Mouse (Mus musculus): ENCODE data around the gene Znrd1as. TPM values are rescaled to one million over a fixed set of nuclear protein-coding genes. Genes with fewer than 3 reads are reported as not detected.
A peak's percentile ranks its signal among the peaks of the same experiment; 100 is the strongest.

The Znrd1as gene
- total RNA-seq, 4 experiments from 2014 or later = 10.8 to 13.1 (median 11.9) TPM

GRCm38 (mm10) chr17:36997033-36997735 lies 38.8 kb downstream of the Znrd1as start:
- DNase-seq = peak; percentile 58

DNA sequence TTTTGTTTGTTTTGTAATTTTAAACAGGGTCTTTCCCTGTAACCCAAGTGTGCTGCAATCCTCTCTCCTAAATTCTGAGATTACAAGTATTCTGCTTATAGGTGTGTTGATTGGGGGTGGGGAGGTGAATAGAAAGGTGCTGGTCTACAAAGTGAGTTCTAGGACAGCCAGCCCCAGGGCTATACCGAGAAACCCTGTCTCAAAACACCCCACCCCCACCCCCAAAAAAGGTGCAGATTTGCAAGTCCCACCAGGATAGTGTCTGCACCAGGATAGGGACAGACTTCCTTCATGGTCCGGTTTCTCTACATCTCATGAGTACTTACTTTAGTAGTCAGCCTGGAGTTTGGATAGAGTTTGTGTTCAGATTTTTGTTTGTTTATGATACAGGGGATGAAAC lies 40.1 kb downstream of the Znrd1as start:
- no peak for DNase-seq

DNA sequence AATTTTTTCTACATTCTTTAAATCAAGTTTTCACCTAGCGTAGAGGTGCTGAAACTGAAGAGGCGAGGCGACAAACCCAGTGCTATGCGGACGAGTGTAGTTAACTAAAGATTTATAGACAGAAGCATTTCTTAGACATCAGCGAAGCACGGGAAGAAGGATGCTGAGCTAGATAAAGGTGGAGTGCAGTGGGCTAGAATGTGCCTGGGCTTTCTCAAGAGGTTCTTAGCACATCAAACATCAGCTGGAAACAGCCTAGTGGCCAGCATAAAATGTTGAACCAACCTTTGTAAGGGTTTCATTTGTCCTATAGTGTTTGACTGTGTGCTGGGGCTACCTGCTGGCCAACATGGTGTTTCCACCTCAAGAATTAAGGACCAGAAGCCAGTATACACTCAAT lies 42.5 kb downstream of the Znrd1as start, which contains the start of gene Zfp57:
TSS of gene Zfp57 (plus strand) at position 301 of the 400 bp plus-strand sequence.
- no peak for DNase-seq

DNA sequence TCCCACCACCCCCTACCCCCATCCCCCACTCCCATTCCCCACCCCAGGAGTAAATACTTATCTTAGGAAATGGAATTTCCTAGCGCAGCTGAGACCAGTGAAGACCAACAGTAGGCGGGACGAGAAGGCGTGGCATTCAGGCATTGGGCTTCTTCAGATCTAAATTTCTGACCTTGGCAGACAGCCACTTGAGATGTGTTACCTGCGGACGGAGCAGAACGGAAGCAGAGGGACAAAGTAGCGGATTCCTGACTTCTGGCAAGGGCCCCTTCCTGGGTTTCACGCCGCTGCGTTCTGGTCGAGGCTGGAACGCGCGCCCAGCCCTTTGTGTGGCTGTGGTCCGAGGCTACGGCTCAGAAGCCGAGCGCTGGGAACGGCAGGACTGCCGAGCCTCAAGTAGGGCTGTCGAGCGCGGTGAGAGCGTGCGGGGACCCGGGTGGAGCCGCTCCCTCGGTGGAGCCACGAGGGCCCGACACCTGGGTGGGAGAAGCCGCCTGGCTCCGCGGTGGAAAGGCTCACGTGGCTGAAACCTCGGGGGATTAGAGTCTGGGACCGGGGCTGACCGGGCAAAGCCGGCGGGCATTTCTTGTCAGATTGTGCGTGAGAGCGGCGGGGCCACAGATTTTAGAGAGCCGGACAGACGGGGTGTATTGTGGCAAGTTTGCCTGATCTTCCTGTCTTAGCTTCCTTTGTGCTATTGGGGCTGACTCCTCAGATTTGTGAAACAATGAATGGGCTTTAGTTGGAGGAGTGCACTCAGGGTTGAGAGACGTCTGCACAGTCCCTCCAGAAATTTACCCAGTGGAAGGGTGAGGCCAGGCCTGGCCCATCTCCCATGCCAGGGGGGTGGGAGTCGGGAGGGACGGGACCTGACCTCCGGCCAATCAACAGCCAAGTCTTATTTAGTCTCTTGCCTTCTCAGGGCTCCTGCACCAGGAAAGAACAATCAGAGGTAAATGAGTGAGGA lies 44.3 kb downstream of the Znrd1as start:
- DNase-seq = peak; percentile 10

DNA sequence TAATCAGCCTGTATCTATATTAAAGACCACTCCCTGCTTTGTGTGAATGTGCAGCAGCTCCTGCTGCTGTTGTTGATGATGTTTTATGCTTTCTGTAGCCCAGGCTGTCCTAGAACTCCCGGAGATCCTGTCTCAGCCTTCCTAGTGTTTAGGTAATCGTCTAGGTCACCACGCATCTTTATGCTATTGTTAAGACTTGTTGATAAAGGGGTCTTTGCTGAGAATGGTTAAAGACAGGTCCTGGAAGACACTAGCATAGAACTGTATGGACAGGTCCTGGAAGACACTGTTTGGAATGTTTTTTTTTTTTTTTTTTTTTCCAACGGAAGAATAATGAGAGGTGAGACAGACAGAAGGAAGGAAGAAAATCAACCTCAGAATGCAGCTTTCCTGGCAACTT lies 45.0 kb downstream of the Znrd1as start:
- no peak for DNase-seq

- no peak for DNase-seq
These were observed 49.8 kb downstream of the Znrd1as start for GRCm38 (mm10) chr17:37008161-37008560.

DNA sequence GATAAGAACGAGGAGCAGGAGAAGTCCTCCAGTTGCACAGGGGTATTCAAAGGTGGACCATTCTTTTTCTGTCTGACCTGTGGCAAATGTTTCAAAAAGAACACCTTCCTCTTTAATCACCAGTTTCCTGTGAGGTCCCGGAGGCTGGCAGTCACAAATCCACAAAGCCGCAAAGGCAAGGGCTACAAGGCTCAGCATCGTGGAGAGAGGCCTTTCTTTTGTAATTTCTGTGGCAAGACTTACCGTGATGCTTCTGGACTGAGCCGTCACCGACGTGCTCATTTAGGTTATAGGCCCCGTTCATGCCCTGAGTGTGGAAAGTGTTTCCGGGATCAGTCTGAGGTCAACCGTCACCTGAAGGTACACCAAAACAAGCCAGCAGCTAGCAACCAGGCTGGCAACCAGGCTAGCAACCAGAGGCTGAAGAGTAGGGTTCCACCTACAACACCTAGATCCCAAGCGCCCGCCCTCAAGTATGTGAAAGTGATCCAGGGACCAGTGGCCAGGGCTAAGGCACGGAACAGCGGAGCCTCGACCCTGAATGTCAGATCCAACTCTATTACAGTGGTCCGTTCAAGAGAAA lies 51.2 kb downstream of the Znrd1as start:
- DNase-seq = no peak

DNA sequence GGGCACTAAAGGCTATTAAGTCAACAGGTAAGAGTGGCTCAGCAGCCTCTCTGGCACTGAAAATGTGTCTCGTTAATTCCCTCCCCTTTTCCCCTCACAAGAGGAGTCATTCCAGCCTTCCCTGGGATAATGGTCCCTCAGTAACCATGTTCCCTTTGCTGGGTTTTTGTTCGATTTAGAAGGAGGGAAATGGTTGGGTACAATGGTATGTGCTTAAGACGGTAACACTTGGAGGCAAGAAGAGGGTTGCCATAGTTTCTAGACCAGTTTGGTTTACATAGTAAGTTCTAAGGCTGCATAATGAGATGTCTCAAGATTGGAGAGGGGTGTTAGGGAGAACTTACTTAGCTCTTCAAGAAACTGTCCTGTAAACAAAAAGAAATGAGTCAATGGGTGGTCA lies 53.3 kb downstream of the Znrd1as start:
- DNase-seq = no peak

GRCm38 (mm10) chr17:37012141-37012540 lies 53.7 kb downstream of the Znrd1as start:
- DNase-seq = no peak

Other genes with a start within 250 kb of the Znrd1as start
- gene H2-M10.5, start 185.7 kb upstream of the Znrd1as start, total RNA-seq (2022) = not detected
- gene H2-M10.6, start 146.4 kb upstream of the Znrd1as start, total RNA-seq (2022) = not detected
- gene Trim26, start 121.5 kb upstream of the Znrd1as start, total RNA-seq (2022) = 10 to 100 TPM; 60.6 to 88.8 (median 74.4) TPM
- under 1 TPM in 1 of 4 experiments, not detected in 3; 0.24 TPM for gene Trim15, start 91.4 kb upstream of the Znrd1as start, total RNA-seq (2022)
- gene Trim10, start 89.0 kb upstream of the Znrd1as start, total RNA-seq (2022) = under 1 TPM in 1 of 4 experiments, not detected in 3; 0.17 TPM
- gene Trim40, start 68.5 kb upstream of the Znrd1as start, total RNA-seq (2022) = 1 to 10 TPM in 3 of 4 experiments, under 1 TPM in 1; 0.42 to 6.1 (median 3.3) TPM
- gene Trim31, start 60.5 kb upstream of the Znrd1as start, total RNA-seq (2022) = not detected
- under 1 TPM in 3 of 4 experiments, not detected in 1; 0.15 to 0.51 (median 0.17) TPM for gene Rnf39, start 15.7 kb upstream of the Znrd1as start, total RNA-seq (2022)
- gene Ppp1r11, start 6.9 kb upstream of the Znrd1as start, total RNA-seq (2022) = 100 to 1,000 TPM in 1 of 4 experiments, 10 to 100 TPM in 3; 74.5 to 104 (median 81.9) TPM
- gene Znrd1, start within 50 bp of the Znrd1as start, total RNA-seq (2022) = 10 to 100 TPM; 39.0 to 48.4 (median 43.6) TPM
- gene 2410137M14Rik, start 22.6 kb downstream of the Znrd1as start, total RNA-seq (2022) = not detected
- gene H2-M5, start 30.9 kb downstream of the Znrd1as start, total RNA-seq (2022) = under 1 TPM in 1 of 4 experiments, not detected in 3; 0.14 TPM
- gene Zfp57, start 42.6 kb downstream of the Znrd1as start, total RNA-seq (2022) = 1 to 10 TPM; 2.0 to 2.6 (median 2.3) TPM
- not detected for gene Mog, start 64.8 kb downstream of the Znrd1as start, total RNA-seq (2022)
- gene Gabbr1, start 87.4 kb downstream of the Znrd1as start, total RNA-seq (2022) = 10 to 100 TPM; 25.3 to 63.8 (median 50.8) TPM
- gene Olfr90, start 129.9 kb downstream of the Znrd1as start, total RNA-seq (2022) = not detected
- gene Olfr91, start 139.7 kb downstream of the Znrd1as start, total RNA-seq (2022) = not detected
- not detected for gene Olfr92, start 161.5 kb downstream of the Znrd1as start, total RNA-seq (2022)
- gene Olfr93, start 202.9 kb downstream of the Znrd1as start, total RNA-seq (2022) = not detected
- gene Ubd, start 235.3 kb downstream of the Znrd1as start, total RNA-seq (2022) = 1 to 10 TPM in 1 of 4 experiments, under 1 TPM in 2, not detected in 1; 0.31 to 3.1 (median 0.65) TPM
- not detected for gene Olfr94, start 242.4 kb downstream of the Znrd1as start, total RNA-seq (2022)